Mouse (Mus musculus): ENCODE data around the gene Gm49425. TPM values are rescaled to one million over a fixed set of nuclear protein-coding genes. Genes with fewer than 3 reads are reported as not detected.

Gm49425 gene
- total and polyA plus RNA-seq, 2 experiments from 2014 or later = not detected

- H3K4me3 ChIP-seq (ENCODE audit: low read depth, low read length) = no peak overlapping the region
- 84% methylated on average over 9 of the region's 9 CpGs for WGBS
Measured at GRCm38 (mm10) chr15:101508247-101508646, 8.8 kb downstream of the Gm49425 start.

GRCm38 (mm10) chr15:101506896-101507758, 9.9 kb downstream of the Gm49425 start:
- H3K27ac ChIP-seq (ENCODE audit: low read depth, low read length) = no peak overlapping the region
- no peaks in the 10 kb centered on the region for H3K9me3 ChIP-seq (ENCODE audit: low read length)
- no peaks in the 10 kb centered on the region for H3K27me3 ChIP-seq (ENCODE audit: insufficient read depth, low read length)
- H3K9ac ChIP-seq = no peak overlapping the region
- H3K4me3 ChIP-seq (ENCODE audit: low read depth, low read length) = no peak overlapping the region
- H3K36me3 ChIP-seq (ENCODE audit: insufficient read depth) = no peaks in the 10 kb centered on the region
- TF ChIP-seq CTCF (IDR thresholded peaks at IDR 0.05; ENCODE audit: low read depth) = no peak
- ATAC-seq = no peak
- no peak overlapping the region for H3K4me2 ChIP-seq (ENCODE audit: low read depth)
- H3K4me1 ChIP-seq (ENCODE audit: insufficient read depth) = no peaks in the 10 kb centered on the region
- DNase-seq = no peak
- 75% methylated on average over 14 of the region's 14 CpGs for WGBS

More at GRCm38 (mm10) chr15:101508247-101508646, 8.8 kb downstream of the Gm49425 start:
- ATAC-seq (no peak), DNase-seq (no peak)
- Histone ChIP-seq H3K9ac (no peak overlapping the region), H3K36me3 (ENCODE audit: insufficient read depth) (no peaks in the 10 kb centered on the region), H3K4me1 (ENCODE audit: insufficient read depth) (no peaks in the 10 kb centered on the region), H3K27me3 (ENCODE audit: insufficient read depth, low read length) (no peaks in the 10 kb centered on the region), H3K4me2 (ENCODE audit: low read depth) (no peak overlapping the region), H3K27ac (ENCODE audit: low read depth, low read length) (no peak overlapping the region), H3K9me3 (ENCODE audit: low read length) (no peaks in the 10 kb centered on the region)
- no peak for TF ChIP-seq CTCF (IDR thresholded peaks at IDR 0.05; ENCODE audit: low read depth)

GRCm38 (mm10) chr15:101497181-101497580, 19.9 kb downstream of the Gm49425 start:
- ATAC-seq (no peak), DNase-seq (no peak)
- Histone ChIP-seq H3K9me3 (ENCODE audit: low read length) (no peaks in the 10 kb centered on the region), H3K4me3 (ENCODE audit: low read depth, low read length) (no peak overlapping the region), H3K27ac (ENCODE audit: low read depth, low read length) (no peak overlapping the region), H3K9ac (no peak overlapping the region), H3K27me3 (ENCODE audit: insufficient read depth, low read length) (no peaks in the 10 kb centered on the region), H3K4me1 (ENCODE audit: insufficient read depth) (no peaks in the 10 kb centered on the region), H3K4me2 (ENCODE audit: low read depth) (no peak overlapping the region), H3K36me3 (ENCODE audit: insufficient read depth) (no peaks in the 10 kb centered on the region)
- TF ChIP-seq CTCF (IDR thresholded peaks at IDR 0.05; ENCODE audit: low read depth) = peak; percentile 53
- 79% methylated on average over 2 of the region's 2 CpGs for WGBS

- no peak for TF ChIP-seq CTCF (IDR thresholded peaks at IDR 0.05; ENCODE audit: low read depth)
- Histone ChIP-seq H3K9me3 (ENCODE audit: low read length) (no peaks in the 10 kb centered on the region), H3K4me2 (ENCODE audit: low read depth) (no peak overlapping the region), H3K27me3 (ENCODE audit: insufficient read depth, low read length) (no peaks in the 10 kb centered on the region), H3K4me3 (ENCODE audit: low read depth, low read length) (no peak overlapping the region), H3K36me3 (ENCODE audit: insufficient read depth) (no peaks in the 10 kb centered on the region), H3K27ac (ENCODE audit: low read depth, low read length) (no peak overlapping the region), H3K4me1 (ENCODE audit: insufficient read depth) (no peaks in the 10 kb centered on the region), H3K9ac (no peak overlapping the region)
- no peak for ATAC-seq
- WGBS = 81% methylated on average over 8 of the region's 8 CpGs
- no peak for DNase-seq
Measured at GRCm38 (mm10) chr15:101495266-101495665, 21.8 kb downstream of the Gm49425 start.

GRCm38 (mm10) chr15:101494203-101494602, 22.9 kb downstream of the Gm49425 start:
- Histone ChIP-seq H3K27ac (ENCODE audit: low read depth, low read length) (no peak overlapping the region), H3K4me1 (ENCODE audit: insufficient read depth) (no peaks in the 10 kb centered on the region), H3K4me2 (ENCODE audit: low read depth) (no peak overlapping the region), H3K9me3 (ENCODE audit: low read length) (no peaks in the 10 kb centered on the region), H3K9ac (no peak overlapping the region), H3K27me3 (ENCODE audit: insufficient read depth, low read length) (no peaks in the 10 kb centered on the region), H3K4me3 (ENCODE audit: low read depth, low read length) (no peak overlapping the region), H3K36me3 (ENCODE audit: insufficient read depth) (no peaks in the 10 kb centered on the region)
- 55% methylated on average over 1 of the region's 1 CpGs for WGBS
- ATAC-seq = no peak
- DNase-seq = no peak
- no peak for TF ChIP-seq CTCF (IDR thresholded peaks at IDR 0.05; ENCODE audit: low read depth)

GRCm38 (mm10) chr15:101493713-101494112, 23.3 kb downstream of the Gm49425 start:
- no peak for TF ChIP-seq CTCF (IDR thresholded peaks at IDR 0.05; ENCODE audit: low read depth)
- Histone ChIP-seq H3K36me3 (ENCODE audit: insufficient read depth) (no peaks in the 10 kb centered on the region), H3K9me3 (ENCODE audit: low read length) (no peaks in the 10 kb centered on the region), H3K27ac (ENCODE audit: low read depth, low read length) (no peak overlapping the region), H3K4me2 (ENCODE audit: low read depth) (no peak overlapping the region), H3K4me3 (ENCODE audit: low read depth, low read length) (no peak overlapping the region), H3K27me3 (ENCODE audit: insufficient read depth, low read length) (no peaks in the 10 kb centered on the region), H3K4me1 (ENCODE audit: insufficient read depth) (no peaks in the 10 kb centered on the region), H3K9ac (no peak overlapping the region)
- 91% methylated on average over 6 of the region's 6 CpGs for WGBS
- ATAC-seq (no peak), DNase-seq (no peak)

GRCm38 (mm10) chr15:101492718-101493117, 24.3 kb downstream of the Gm49425 start:
- WGBS = 77% methylated on average over 8 of the region's 8 CpGs
- H3K4me3 ChIP-seq (ENCODE audit: low read depth, low read length) = no peak overlapping the region
- no peaks in the 10 kb centered on the region for H3K36me3 ChIP-seq (ENCODE audit: insufficient read depth)
- H3K27me3 ChIP-seq (ENCODE audit: insufficient read depth, low read length) = no peaks in the 10 kb centered on the region
- H3K27ac ChIP-seq (ENCODE audit: low read depth, low read length) = no peak overlapping the region
- H3K9ac ChIP-seq = no peak overlapping the region
- no peaks in the 10 kb centered on the region for H3K4me1 ChIP-seq (ENCODE audit: insufficient read depth)
- no peak for TF ChIP-seq CTCF (IDR thresholded peaks at IDR 0.05; ENCODE audit: low read depth)
- H3K4me2 ChIP-seq (ENCODE audit: low read depth) = no peak overlapping the region
- ATAC-seq = no peak
- no peak for DNase-seq
- H3K9me3 ChIP-seq (ENCODE audit: low read length) = no peaks in the 10 kb centered on the region

All from forebrain, postnatal 0 days (tissue).